Mouse (Mus musculus) forebrain, embryonic 15.5 days (tissue): ENCODE measurements around the gene Txndc11. TPM values are rescaled to one million over a fixed set of nuclear protein-coding genes. Genes with fewer than 3 reads are reported as not detected.
A peak's percentile ranks its signal among the peaks of the same experiment; 100 is the strongest.
"Not testable (repeated sequence)": the region's sequence is repeated elsewhere in the genome, so short reads cannot be mapped to it uniquely, and the experiment has no call there.

ENCODE experiments used
- ATAC-seq: fragments of 200-750 bp; cut with Nextera tagmentation; replicated peaks from 2 replicates; pipeline ENCODE4 v1.8.0; 2017; ENCODE audit warnings: mild to moderate bottlenecking, moderate TSS enrichment, moderate library complexity
- H3K27ac ChIP-seq: fragments of 300-500 bp; sonication (generic); replicated peaks from 2 replicates; pipeline ENCODE4 v1.5.1; 2015; ENCODE audit warnings: mild to moderate bottlenecking, inconsistent platforms
- H3K27me3 ChIP-seq: fragments of 300-500 bp; sonication (generic); 2 replicates; pipeline ENCODE4 v1.6.1; 2015; ENCODE audit warnings: inconsistent platforms
- H3K36me3 ChIP-seq: fragments of 300-500 bp; sonication (generic); 2 replicates; pipeline ENCODE4 v1.6.1; 2015; ENCODE audit warnings: mild to moderate bottlenecking, inconsistent platforms
- H3K4me1 ChIP-seq: fragments of 300-500 bp; sonication (generic); 2 replicates; pipeline ENCODE4 v1.6.1; 2015; ENCODE audit warnings: inconsistent platforms
- H3K4me2 ChIP-seq: fragments of 300-500 bp; sonication (generic); replicated peaks from 2 replicates; pipeline ENCODE4 v1.6.1; 2015; ENCODE audit warnings: mild to moderate bottlenecking, inconsistent platforms
- H3K4me3 ChIP-seq: fragments of 300-500 bp; sonication (generic); 2 replicates; pipeline ENCODE4 v1.5.1; 2015; ENCODE audit warnings: mild to moderate bottlenecking, inconsistent platforms
- H3K9ac ChIP-seq: fragments of 300-500 bp; sonication (generic); replicated peaks from 2 replicates; pipeline ENCODE4 v1.6.1; 2015; ENCODE audit warnings: mild to moderate bottlenecking, inconsistent platforms
- H3K9me3 ChIP-seq: fragments of 300-500 bp; sonication (generic); 2 replicates; pipeline ENCODE4 v1.6.1; 2016; ENCODE audit warnings: inconsistent platforms
- WGBS: fragments of 180-500 bp; shearing (Covaris S2); methylation state at CpG from one replicate; pipeline ENCODE4 v1.1.7; 2015; ENCODE audit warnings: mixed read lengths; 5-methylcytosine and 5-hydroxymethylcytosine counted together
- polyA plus RNA-seq: library from polyadenylated mRNA; unstranded; fragments of >200 nt; fragmentation: Nextera tagmentation; extraction: Ambion mirVana; gene quantifications from 2 replicates; pipeline ENCODE4 v1.2.1, GENCODE M21; 2015

Gene Txndc11
- polyA plus RNA-seq = 32.1 and 34.4 TPM in 2 replicates

GRCm38 (mm10) chr16:11134348-11135344 is at the start of gene Txndc11:
TSS of gene Txndc11 (minus strand) at chr16:11134650.
- WGBS = under 1% methylated on average over 71 of the region's 80 CpGs
- ATAC-seq = peak; percentile 100
- no peaks in the 10 kb centered on the region for H3K27me3 ChIP-seq
- peak within 1 kb of the TSS; percentile 69 for H3K4me3 ChIP-seq
- H3K36me3 ChIP-seq = peaks cover 24% of the 10 kb centered on the region
- H3K9ac ChIP-seq = peak within 1 kb of the TSS; percentile 81
- peak within 1 kb of the TSS; percentile 93 for H3K27ac ChIP-seq
- H3K4me1 ChIP-seq = peaks cover 28% of the 10 kb centered on the region
- H3K4me2 ChIP-seq = peak within 1 kb of the TSS; percentile 64
- H3K9me3 ChIP-seq = no peaks in the 10 kb centered on the region

- H3K27me3 ChIP-seq = no peaks in the 10 kb centered on the region
- H3K36me3 ChIP-seq = no peaks in the 10 kb centered on the region
- H3K27ac ChIP-seq = no peak overlapping the region
- no peak overlapping the region for H3K4me3 ChIP-seq
- peaks cover 17% of the 10 kb centered on the region for H3K4me1 ChIP-seq
- no peaks in the 10 kb centered on the region for H3K9me3 ChIP-seq
- no peak overlapping the region for H3K4me2 ChIP-seq
- H3K9ac ChIP-seq = no peak overlapping the region
- ATAC-seq = no peak
- WGBS = 70% methylated on average over 2 of the region's 2 CpGs
These were observed 43.0 kb upstream of the Txndc11 start for GRCm38 (mm10) chr16:11177404-11177803.

GRCm38 (mm10) chr16:11176884-11177244 is 42.4 kb upstream of the Txndc11 start:
- Histone ChIP-seq H3K4me3 (peak overlapping the region; percentile 87), H3K4me1 (peaks cover 17% of the 10 kb centered on the region), H3K9me3 (no peaks in the 10 kb centered on the region), H3K27me3 (no peaks in the 10 kb centered on the region), H3K9ac (peak overlapping the region; percentile 76; the same call in 1 of the 2 replicates), H3K36me3 (no peaks in the 10 kb centered on the region), H3K4me2 (peak overlapping the region; percentile 69), H3K27ac (no peak overlapping the region)
- no peak for ATAC-seq
- 3% methylated on average over 4 of the region's 4 CpGs for WGBS

- Histone ChIP-seq H3K4me1 (peaks cover 17% of the 10 kb centered on the region), H3K4me3 (peak within 1 kb of the TSS; percentile 87), H3K9me3 (no peaks in the 10 kb centered on the region), H3K27ac (peak within 1 kb of the TSS; percentile 84), H3K27me3 (no peaks in the 10 kb centered on the region), H3K36me3 (no peaks in the 10 kb centered on the region), H3K9ac (peak within 1 kb of the TSS; percentile 76), H3K4me2 (peak within 1 kb of the TSS; percentile 69)
- WGBS = under 1% methylated on average over 57 of the region's 57 CpGs
- peak; percentile 95 for ATAC-seq
These were observed 41.9 kb upstream of the Txndc11 start, which contains the start of gene Zc3h7a for GRCm38 (mm10) chr16:11176208-11176883. TSS of gene Zc3h7a (minus strand) at chr16:11176393.

GRCm38 (mm10) chr16:11175489-11176207 is 41.2 kb upstream of the Txndc11 start:
- Histone ChIP-seq H3K27me3 (no peaks in the 10 kb centered on the region), H3K4me1 (peaks cover 17% of the 10 kb centered on the region), H3K4me3 (peak overlapping the region; percentile 87), H3K4me2 (peak overlapping the region; percentile 69), H3K9me3 (no peaks in the 10 kb centered on the region), H3K27ac (peak overlapping the region; percentile 84), H3K36me3 (no peaks in the 10 kb centered on the region), H3K9ac (peak overlapping the region; percentile 76)
- under 1% methylated on average over 72 of the region's 72 CpGs for WGBS
- ATAC-seq = peak; percentile 72

GRCm38 (mm10) chr16:11175100-11175488 is 40.6 kb upstream of the Txndc11 start:
- Histone ChIP-seq H3K9me3 (no peaks in the 10 kb centered on the region), H3K27me3 (no peaks in the 10 kb centered on the region), H3K4me2 (peak overlapping the region; percentile 69), H3K4me3 (peak overlapping the region; percentile 87), H3K9ac (peak overlapping the region; percentile 76), H3K27ac (peak overlapping the region; percentile 84), H3K4me1 (peaks cover 17% of the 10 kb centered on the region), H3K36me3 (no peaks in the 10 kb centered on the region)
- WGBS = 7% methylated on average over 9 of the region's 9 CpGs
- no peak for ATAC-seq

GRCm38 (mm10) chr16:11174671-11175081 is 40.2 kb upstream of the Txndc11 start:
- Histone ChIP-seq H3K27me3 (no peaks in the 10 kb centered on the region), H3K4me2 (peak overlapping the region; percentile 69), H3K27ac (peak overlapping the region; percentile 84; the same call in 1 of the 2 replicates), H3K36me3 (no peaks in the 10 kb centered on the region), H3K9me3 (no peaks in the 10 kb centered on the region), H3K4me1 (peaks cover 17% of the 10 kb centered on the region), H3K4me3 (peak overlapping the region; percentile 87), H3K9ac (peak overlapping the region; percentile 76)
- WGBS = 4% methylated on average over 10 of the region's 10 CpGs
- no peak for ATAC-seq

- Histone ChIP-seq H3K4me1 (peaks cover 13% of the 10 kb centered on the region), H3K9me3 (no peaks in the 10 kb centered on the region), H3K4me2 (no peak overlapping the region), H3K9ac (no peak overlapping the region), H3K36me3 (no peaks in the 10 kb centered on the region), H3K4me3 (no peak overlapping the region), H3K27me3 (no peaks in the 10 kb centered on the region), H3K27ac (no peak overlapping the region)
- ATAC-seq = no peak
- 91% methylated on average over 6 of the region's 6 CpGs for WGBS
These were observed 37.2 kb upstream of the Txndc11 start for GRCm38 (mm10) chr16:11171679-11172078.

GRCm38 (mm10) chr16:11166431-11166830 is 32.0 kb upstream of the Txndc11 start:
- H3K4me1 ChIP-seq = no peaks in the 10 kb centered on the region
- H3K27ac ChIP-seq = no peak overlapping the region
- ATAC-seq = no peak
- no peak overlapping the region for H3K4me2 ChIP-seq
- peaks cover 12% of the 10 kb centered on the region for H3K36me3 ChIP-seq
- H3K9ac ChIP-seq = no peak overlapping the region
- no peaks in the 10 kb centered on the region for H3K27me3 ChIP-seq
- WGBS = 78% methylated on average over 2 of the region's 2 CpGs
- no peaks in the 10 kb centered on the region for H3K9me3 ChIP-seq
- H3K4me3 ChIP-seq = no peak overlapping the region

GRCm38 (mm10) chr16:11164695-11165255 is 30.3 kb upstream of the Txndc11 start:
- Histone ChIP-seq H3K9ac (no peak overlapping the region), H3K9me3 (no peaks in the 10 kb centered on the region), H3K27ac (no peak overlapping the region), H3K4me3 (no peak overlapping the region), H3K4me1 (no peaks in the 10 kb centered on the region), H3K27me3 (no peaks in the 10 kb centered on the region), H3K4me2 (no peak overlapping the region), H3K36me3 (peaks cover 16% of the 10 kb centered on the region)
- no peak for ATAC-seq
- WGBS = 81% methylated on average over 3 of the region's 3 CpGs

- not testable (repeated sequence) for H3K4me1 ChIP-seq, H3K27me3 ChIP-seq, H3K27ac ChIP-seq, H3K9ac ChIP-seq, ATAC-seq, H3K4me2 ChIP-seq, H3K4me3 ChIP-seq, H3K9me3 ChIP-seq
- 69% methylated on average over 2 of the region's 3 CpGs for WGBS
- H3K36me3 ChIP-seq = peaks cover 63% of the 10 kb centered on the region
These were observed 23.3 kb upstream of the Txndc11 start for GRCm38 (mm10) chr16:11157721-11158120.
